Mouse (Mus musculus): ENCODE data around the gene Zfp384. TPM values are rescaled to one million over a fixed set of nuclear protein-coding genes. Genes with fewer than 3 reads are reported as not detected.
A peak's percentile ranks its signal among the peaks of the same experiment; 100 is the strongest.
"Not testable (repeated sequence)": the region's sequence is repeated elsewhere in the genome, so short reads cannot be mapped to it uniquely, and the experiment has no call there.

Zfp384 gene
- polyA plus RNA-seq, 1 experiment from 2014 or later, result 9.9 TPM

GRCm38 (mm10) chr6:125061493-125061892 lies 52.5 kb downstream of the Zfp384 start:
- Histone ChIP-seq H3K4me1 (ENCODE audit: control insufficient read depth, insufficient read depth, low read length) (peaks cover 13% of the 10 kb centered on the region), H3K4me2 (peak overlapping the region; percentile 34), H3K27me3 (ENCODE audit: control insufficient read depth, insufficient read depth, low read length) (0 out of 2 replicates have a peak, but pooled peaks cover 2% of the 10 kb centered on the region), H3K4me3 (ENCODE audit: low read depth, low read length) (no peak overlapping the region), H3K9me3 (replicated peaks; ENCODE audit: control insufficient read depth, low read length) (no peaks in the 10 kb centered on the region), H3K9ac (ENCODE audit: low read depth, low read length) (peak overlapping the region; percentile 34; the same call in 1 of the 2 replicates), H3K27ac (ENCODE audit: low read depth, low read length) (no peak overlapping the region), H3K36me3 (ENCODE audit: control insufficient read depth, insufficient read depth, low read length) (no peaks in the 10 kb centered on the region)
- ATAC-seq (replicated peaks; ENCODE audit: insufficient number of reproducible peaks, low FRiP score, low TSS enrichment), result peak; percentile 51; the same call in 1 of the 2 replicates
- 16% methylated on average over 6 of the region's 6 CpGs for WGBS (ENCODE audit: insufficient replicate concordance)

GRCm38 (mm10) chr6:125062511-125062910 lies 53.6 kb downstream of the Zfp384 start:
- Histone ChIP-seq H3K27ac (ENCODE audit: low read depth, low read length) (no peak overlapping the region), H3K4me2 (no peak overlapping the region), H3K4me3 (ENCODE audit: low read depth, low read length) (no peak overlapping the region), H3K27me3 (ENCODE audit: control insufficient read depth, insufficient read depth, low read length) (0 out of 2 replicates have a peak, but pooled peaks cover 2% of the 10 kb centered on the region), H3K9ac (ENCODE audit: low read depth, low read length) (no peak overlapping the region), H3K36me3 (ENCODE audit: control insufficient read depth, insufficient read depth, low read length) (no peaks in the 10 kb centered on the region), H3K9me3 (replicated peaks; ENCODE audit: control insufficient read depth, low read length) (no peaks in the 10 kb centered on the region), H3K4me1 (ENCODE audit: control insufficient read depth, insufficient read depth, low read length) (peaks cover 13% of the 10 kb centered on the region)
- ATAC-seq (replicated peaks; ENCODE audit: insufficient number of reproducible peaks, low FRiP score, low TSS enrichment), result no peak
- 73% methylated on average over 5 of the region's 5 CpGs for WGBS (ENCODE audit: insufficient replicate concordance)

GRCm38 (mm10) chr6:125063906-125064305 lies 55.0 kb downstream of the Zfp384 start:
- no peak overlapping the region for H3K9ac ChIP-seq (ENCODE audit: low read depth, low read length)
- 0 out of 2 replicates have a peak, but pooled peaks cover 2% of the 10 kb centered on the region for H3K27me3 ChIP-seq (ENCODE audit: control insufficient read depth, insufficient read depth, low read length)
- WGBS (ENCODE audit: insufficient replicate concordance), result 80% methylated on average over 6 of the region's 6 CpGs
- no peaks in the 10 kb centered on the region for H3K9me3 ChIP-seq (replicated peaks; ENCODE audit: control insufficient read depth, low read length)
- H3K4me3 ChIP-seq (ENCODE audit: low read depth, low read length), result no peak overlapping the region
- H3K4me1 ChIP-seq (ENCODE audit: control insufficient read depth, insufficient read depth, low read length), result peaks cover 13% of the 10 kb centered on the region
- no peaks in the 10 kb centered on the region for H3K36me3 ChIP-seq (ENCODE audit: control insufficient read depth, insufficient read depth, low read length)
- H3K4me2 ChIP-seq, result no peak overlapping the region
- ATAC-seq (replicated peaks; ENCODE audit: insufficient number of reproducible peaks, low FRiP score, low TSS enrichment), result no peak
- H3K27ac ChIP-seq (ENCODE audit: low read depth, low read length), result no peak overlapping the region

- peaks cover 13% of the 10 kb centered on the region for H3K4me1 ChIP-seq (ENCODE audit: control insufficient read depth, insufficient read depth, low read length)
- not testable (repeated sequence) for H3K9me3 ChIP-seq (replicated peaks; ENCODE audit: control insufficient read depth, low read length); H3K27me3 ChIP-seq (ENCODE audit: control insufficient read depth, insufficient read depth, low read length); H3K4me3 ChIP-seq (ENCODE audit: low read depth, low read length); H3K9ac ChIP-seq (ENCODE audit: low read depth, low read length); H3K4me2 ChIP-seq; H3K36me3 ChIP-seq (ENCODE audit: control insufficient read depth, insufficient read depth, low read length); H3K27ac ChIP-seq (ENCODE audit: low read depth, low read length); ATAC-seq (replicated peaks; ENCODE audit: insufficient number of reproducible peaks, low FRiP score, low TSS enrichment)
- WGBS (ENCODE audit: insufficient replicate concordance), result no CpG with 5 or more reads among the region's 1 CpGs
Observed at GRCm38 (mm10) chr6:125065223-125065622, 56.3 kb downstream of the Zfp384 start.

- Histone ChIP-seq H3K27ac (ENCODE audit: low read depth, low read length) (no peak within 1 kb of the TSS), H3K9me3 (replicated peaks; ENCODE audit: control insufficient read depth, low read length) (no peaks in the 10 kb centered on the region), H3K27me3 (ENCODE audit: control insufficient read depth, insufficient read depth, low read length) (no peaks in the 10 kb centered on the region), H3K4me3 (ENCODE audit: low read depth, low read length) (no peak within 1 kb of the TSS), H3K36me3 (ENCODE audit: control insufficient read depth, insufficient read depth, low read length) (no peaks in the 10 kb centered on the region), H3K9ac (ENCODE audit: low read depth, low read length) (no peak within 1 kb of the TSS), H3K4me1 (ENCODE audit: control insufficient read depth, insufficient read depth, low read length) (peaks cover 8% of the 10 kb centered on the region), H3K4me2 (no peak within 1 kb of the TSS)
- no peak for ATAC-seq (replicated peaks; ENCODE audit: insufficient number of reproducible peaks, low FRiP score, low TSS enrichment)
- WGBS (ENCODE audit: insufficient replicate concordance), result 52% methylated on average over 8 of the region's 8 CpGs
Observed at GRCm38 (mm10) chr6:125067571-125067995, 58.6 kb downstream of the Zfp384 start, which contains the start of gene Lpar5. Lpar5 (plus strand) TSS chr6:125067920.

- Histone ChIP-seq H3K4me2 (no peak overlapping the region), H3K4me3 (ENCODE audit: low read depth, low read length) (no peak overlapping the region), H3K4me1 (ENCODE audit: control insufficient read depth, insufficient read depth, low read length) (peaks cover 8% of the 10 kb centered on the region), H3K27me3 (ENCODE audit: control insufficient read depth, insufficient read depth, low read length) (no peaks in the 10 kb centered on the region), H3K9ac (ENCODE audit: low read depth, low read length) (no peak overlapping the region), H3K27ac (ENCODE audit: low read depth, low read length) (0 out of 2 replicates have a peak overlapping the region, but pooled peaks have one; percentile 29), H3K36me3 (ENCODE audit: control insufficient read depth, insufficient read depth, low read length) (no peaks in the 10 kb centered on the region), H3K9me3 (replicated peaks; ENCODE audit: control insufficient read depth, low read length) (no peaks in the 10 kb centered on the region)
- 74% methylated on average over 18 of the region's 18 CpGs for WGBS (ENCODE audit: insufficient replicate concordance)
- ATAC-seq (replicated peaks; ENCODE audit: insufficient number of reproducible peaks, low FRiP score, low TSS enrichment), result no peak
Observed at GRCm38 (mm10) chr6:125071170-125071895, 62.4 kb downstream of the Zfp384 start.

GRCm38 (mm10) chr6:125071896-125072279 lies 62.9 kb downstream of the Zfp384 start:
- 0 out of 2 replicates have a peak overlapping the region, but pooled peaks have one; percentile 29 for H3K27ac ChIP-seq (ENCODE audit: low read depth, low read length)
- H3K9ac ChIP-seq (ENCODE audit: low read depth, low read length), result no peak overlapping the region
- H3K4me1 ChIP-seq (ENCODE audit: control insufficient read depth, insufficient read depth, low read length), result peaks cover 8% of the 10 kb centered on the region
- H3K36me3 ChIP-seq (ENCODE audit: control insufficient read depth, insufficient read depth, low read length), result no peaks in the 10 kb centered on the region
- no peak overlapping the region for H3K4me3 ChIP-seq (ENCODE audit: low read depth, low read length)
- ATAC-seq (replicated peaks; ENCODE audit: insufficient number of reproducible peaks, low FRiP score, low TSS enrichment), result no peak; the same call in 1 of the 2 replicates
- no peaks in the 10 kb centered on the region for H3K27me3 ChIP-seq (ENCODE audit: control insufficient read depth, insufficient read depth, low read length)
- no peaks in the 10 kb centered on the region for H3K9me3 ChIP-seq (replicated peaks; ENCODE audit: control insufficient read depth, low read length)
- no peak overlapping the region for H3K4me2 ChIP-seq
- 24% methylated on average over 2 of the region's 2 CpGs for WGBS (ENCODE audit: insufficient replicate concordance)

GRCm38 (mm10) chr6:125073825-125074224 lies 64.9 kb downstream of the Zfp384 start:
- Histone ChIP-seq H3K4me3 (ENCODE audit: low read depth, low read length) (no peak overlapping the region), H3K4me2 (no peak overlapping the region), H3K9ac (ENCODE audit: low read depth, low read length) (no peak overlapping the region), H3K27me3 (ENCODE audit: control insufficient read depth, insufficient read depth, low read length) (no peaks in the 10 kb centered on the region), H3K36me3 (ENCODE audit: control insufficient read depth, insufficient read depth, low read length) (no peaks in the 10 kb centered on the region), H3K27ac (ENCODE audit: low read depth, low read length) (no peak overlapping the region), H3K9me3 (replicated peaks; ENCODE audit: control insufficient read depth, low read length) (no peaks in the 10 kb centered on the region), H3K4me1 (ENCODE audit: control insufficient read depth, insufficient read depth, low read length) (peaks cover 8% of the 10 kb centered on the region)
- WGBS (ENCODE audit: insufficient replicate concordance), result 63% methylated on average over 8 of the region's 8 CpGs
- no peak for ATAC-seq (replicated peaks; ENCODE audit: insufficient number of reproducible peaks, low FRiP score, low TSS enrichment)
